Mouse (Mus musculus) megakaryocyte, embryonic 14.5 days (primary cell): ENCODE data around the gene Amfr.

Experiments
- FLI1 ChIP-seq: IDR thresholded peaks from 2 replicates; pipeline ENCODE4 v1.6.1; 2012; ENCODE audit warnings: low read length, inconsistent platforms, mixed read lengths
- GATA1 ChIP-seq: IDR thresholded peaks from 3 replicates; pipeline ENCODE4 v1.6.1; 2012; ENCODE audit warnings: mixed read lengths, low read length, inconsistent platforms, borderline replicate concordance

DNA sequence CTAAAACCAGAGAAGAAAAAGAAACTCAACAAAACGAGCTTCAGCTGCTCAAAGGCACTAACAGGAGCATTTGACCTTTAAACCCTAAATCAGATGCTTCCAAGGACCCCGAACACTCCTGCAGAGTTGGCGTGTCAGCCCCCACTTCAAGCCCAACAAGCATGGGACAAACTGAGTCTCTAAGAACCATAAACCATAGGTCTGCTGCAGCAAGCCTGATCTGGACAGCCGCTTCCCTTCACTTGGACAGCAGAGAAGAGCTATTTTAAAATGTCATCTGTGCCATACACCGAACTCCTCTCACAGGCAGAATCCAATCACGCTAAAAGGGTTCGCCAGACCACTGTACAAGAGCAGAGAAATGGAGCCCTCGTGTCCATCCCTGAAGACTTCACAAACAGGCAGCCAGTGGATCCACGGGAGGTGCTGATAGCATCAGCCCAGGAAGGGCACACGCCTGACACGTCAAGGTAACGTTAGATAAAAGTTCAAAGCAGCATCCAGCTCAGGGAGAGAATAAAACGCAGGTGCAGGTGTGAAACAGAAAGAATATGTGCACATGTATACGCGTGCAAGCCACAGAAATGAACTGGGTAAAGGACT is 3.3 kb downstream of the Amfr start:
- TF ChIP-seq FLI1 (no peak), GATA1 (no peak)
